Mouse (Mus musculus): Measurements from ENCODE around the gene Pik3cd. TPM values are rescaled to one million over a fixed set of nuclear protein-coding genes. Genes with fewer than 3 reads are reported as not detected.

The Pik3cd gene
- polyA plus RNA-seq, 1 experiment, result 106 TPM

DNA sequence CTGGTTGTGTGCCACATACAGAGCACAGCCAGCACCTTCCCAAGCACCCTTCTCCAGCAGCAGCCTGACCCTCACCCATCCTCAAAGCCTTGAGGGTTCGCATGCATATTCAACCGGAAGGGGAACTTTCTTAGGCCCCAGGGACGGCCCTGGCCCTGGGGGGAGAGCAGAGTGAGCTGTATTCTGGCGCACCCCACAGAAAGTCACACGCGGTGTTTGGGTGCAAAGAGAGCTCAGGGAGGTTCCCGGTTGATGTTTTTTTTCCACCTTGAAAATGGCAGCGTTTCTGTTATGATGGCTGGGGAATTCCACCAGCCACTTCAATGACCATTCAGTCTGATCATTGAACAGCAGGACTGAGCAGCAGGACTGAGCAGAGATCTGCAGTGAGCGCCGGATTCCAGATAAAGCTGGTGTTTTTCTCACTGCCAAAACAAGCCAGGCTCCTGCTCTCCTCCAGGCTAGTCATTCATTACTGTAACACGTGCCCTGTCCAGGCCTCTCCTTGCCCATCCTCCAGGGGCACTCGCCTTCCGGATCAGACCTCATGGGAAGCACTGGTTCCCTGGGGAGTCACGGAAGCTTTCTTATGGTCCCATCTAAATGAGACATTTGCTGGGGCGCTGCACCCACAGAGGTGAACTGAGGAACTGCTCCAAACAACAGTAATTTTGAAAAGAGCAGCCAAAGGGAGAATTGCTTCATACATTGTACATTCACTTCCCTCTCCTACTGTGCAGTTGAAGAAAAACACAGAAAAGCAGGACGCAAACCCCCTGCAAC, 6.0 kb downstream of the Pik3cd start:
- TF ChIP-seq POLR2A (IDR thresholded peaks at IDR 0.05; ENCODE audit: control insufficient read depth, extremely low read depth, insufficient read depth, low read length, poor library complexity) (no peak), CTCF (IDR thresholded peaks at IDR 0.05; ENCODE audit: borderline replicate concordance, control insufficient read depth, extremely low read depth, insufficient read depth, low read length, poor library complexity) (no peak)
- Histone ChIP-seq H3K36me3 (ENCODE audit: control insufficient read depth, insufficient read depth, low read length) (no peaks in the 10 kb centered on the region), H3K27me3 (ENCODE audit: control insufficient read depth, insufficient read depth, low read length) (no peaks in the 10 kb centered on the region), H3K4me1 (replicated peaks; ENCODE audit: control insufficient read depth, insufficient read depth, low read length) (peaks cover 37% of the 10 kb centered on the region), H3K4me3 (ENCODE audit: control insufficient read depth, insufficient read depth, low read length) (peak overlapping the region; percentile 40), H3K27ac (ENCODE audit: control insufficient read depth, insufficient read depth, low read length) (peak overlapping the region; percentile 71)
- WGBS, result 9% methylated on average over 16 of the region's 16 CpGs
- DNase-seq, result peak; percentile 32

DNA sequence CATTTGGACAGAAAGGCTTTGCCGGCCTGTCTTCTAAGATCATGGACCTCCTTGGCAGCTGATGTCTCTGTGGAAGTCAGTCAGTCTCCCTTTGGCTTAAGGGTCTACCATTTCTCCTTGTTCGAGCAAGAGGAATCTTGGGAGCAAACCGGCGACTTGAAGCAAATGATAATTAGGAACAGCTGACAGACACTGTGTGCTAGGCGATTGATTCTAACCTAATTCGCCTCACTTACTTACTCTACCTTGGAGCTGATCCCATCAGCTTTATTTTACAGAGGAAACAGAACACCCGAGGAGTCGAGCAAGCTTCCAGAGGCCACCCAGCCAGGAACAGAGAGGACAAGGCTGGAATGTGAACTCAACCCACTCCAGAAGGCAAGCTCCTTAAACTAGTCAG, 11.0 kb downstream of the Pik3cd start:
- 94% methylated on average over 8 of the region's 8 CpGs for WGBS
- Histone ChIP-seq H3K27ac (ENCODE audit: control insufficient read depth, insufficient read depth, low read length) (no peak overlapping the region), H3K4me1 (replicated peaks; ENCODE audit: control insufficient read depth, insufficient read depth, low read length) (peaks cover 25% of the 10 kb centered on the region), H3K4me3 (ENCODE audit: control insufficient read depth, insufficient read depth, low read length) (no peak overlapping the region), H3K27me3 (ENCODE audit: control insufficient read depth, insufficient read depth, low read length) (no peaks in the 10 kb centered on the region), H3K36me3 (ENCODE audit: control insufficient read depth, insufficient read depth, low read length) (peaks cover 4% of the 10 kb centered on the region; the same call in 1 of the 2 replicates)
- DNase-seq, result no peak
- TF ChIP-seq POLR2A (IDR thresholded peaks at IDR 0.05; ENCODE audit: control insufficient read depth, extremely low read depth, insufficient read depth, low read length, poor library complexity), result no peak
- TF ChIP-seq CTCF (IDR thresholded peaks at IDR 0.05; ENCODE audit: borderline replicate concordance, control insufficient read depth, extremely low read depth, insufficient read depth, low read length, poor library complexity), result no peak

DNA sequence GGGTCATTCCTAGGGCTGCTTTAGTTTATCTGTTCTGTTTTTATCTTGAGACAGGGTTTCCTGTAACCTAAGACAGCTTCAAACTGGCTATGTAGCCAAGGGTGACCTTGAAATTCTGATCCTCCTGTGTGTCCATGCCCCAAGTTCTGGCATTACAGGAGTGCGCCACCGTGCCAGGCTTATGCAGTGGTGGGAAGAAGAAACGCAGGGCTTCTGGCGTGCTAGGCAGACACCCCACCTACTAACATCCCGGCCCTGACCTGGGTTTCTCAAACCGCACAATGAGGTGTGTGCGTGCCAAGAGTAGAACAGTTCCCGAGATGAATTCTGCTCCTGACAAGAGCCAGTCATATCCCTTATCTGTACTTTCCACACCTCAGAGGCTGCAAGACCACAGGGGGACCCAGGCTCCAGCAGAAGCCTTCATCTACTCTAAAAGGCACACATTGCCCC, 11.5 kb downstream of the Pik3cd start:
- DNase-seq, result no peak
- peaks cover 4% of the 10 kb centered on the region; the same call in 1 of the 2 replicates for H3K36me3 ChIP-seq (ENCODE audit: control insufficient read depth, insufficient read depth, low read length)
- 85% methylated on average over 8 of the region's 8 CpGs for WGBS
- H3K27ac ChIP-seq (ENCODE audit: control insufficient read depth, insufficient read depth, low read length), result no peak overlapping the region
- no peak for TF ChIP-seq CTCF (IDR thresholded peaks at IDR 0.05; ENCODE audit: borderline replicate concordance, control insufficient read depth, extremely low read depth, insufficient read depth, low read length, poor library complexity)
- TF ChIP-seq POLR2A (IDR thresholded peaks at IDR 0.05; ENCODE audit: control insufficient read depth, extremely low read depth, insufficient read depth, low read length, poor library complexity), result no peak
- H3K27me3 ChIP-seq (ENCODE audit: control insufficient read depth, insufficient read depth, low read length), result no peaks in the 10 kb centered on the region
- H3K4me1 ChIP-seq (replicated peaks; ENCODE audit: control insufficient read depth, insufficient read depth, low read length), result peaks cover 20% of the 10 kb centered on the region
- H3K4me3 ChIP-seq (ENCODE audit: control insufficient read depth, insufficient read depth, low read length), result no peak overlapping the region

DNA sequence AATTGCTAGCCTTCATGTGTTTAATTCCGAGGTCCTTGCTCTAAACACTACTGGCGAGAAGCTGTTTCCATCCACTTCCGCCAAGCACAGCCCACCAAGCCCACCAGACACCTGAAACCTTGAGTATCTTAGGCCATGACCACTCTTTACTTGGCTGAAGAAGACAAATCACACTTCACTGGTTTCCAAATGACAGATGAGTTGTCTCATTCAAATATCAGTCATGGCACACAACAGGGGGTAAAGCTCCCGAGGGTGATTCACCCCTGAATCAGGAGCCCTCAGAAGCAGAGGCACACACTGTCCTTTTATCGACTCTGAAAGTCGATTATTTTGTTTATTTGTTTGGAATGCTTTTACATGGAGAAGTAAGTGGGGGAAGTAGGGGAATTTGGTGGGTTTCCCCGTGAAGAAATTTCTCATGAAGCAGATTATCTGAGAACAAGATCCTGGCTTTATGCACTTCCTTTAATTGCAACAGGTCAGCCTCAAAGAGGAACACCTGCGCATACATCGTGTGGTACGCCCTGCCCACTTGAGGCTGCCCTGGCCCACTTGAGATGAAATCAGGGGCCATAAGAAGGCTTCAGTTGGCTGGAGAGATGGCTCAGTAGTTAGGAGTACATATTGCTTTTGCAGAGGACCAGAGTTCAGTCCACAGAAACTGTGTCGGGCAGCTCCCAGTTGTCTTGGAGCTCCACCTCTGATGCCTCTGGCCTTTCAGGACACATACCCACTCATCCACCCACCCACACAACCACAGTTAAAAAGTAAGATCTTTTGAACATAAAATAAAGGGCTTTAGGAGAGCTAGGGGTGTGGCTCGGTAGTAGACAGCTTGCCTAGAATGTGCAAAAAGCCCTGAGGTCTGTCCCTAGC, 12.3 kb downstream of the Pik3cd start:
- WGBS, result 67% methylated on average over 12 of the region's 12 CpGs
- no peak for DNase-seq
- H3K27me3 ChIP-seq (ENCODE audit: control insufficient read depth, insufficient read depth, low read length), result no peaks in the 10 kb centered on the region
- TF ChIP-seq CTCF (IDR thresholded peaks at IDR 0.05; ENCODE audit: borderline replicate concordance, control insufficient read depth, extremely low read depth, insufficient read depth, low read length, poor library complexity) (no peak), POLR2A (IDR thresholded peaks at IDR 0.05; ENCODE audit: control insufficient read depth, extremely low read depth, insufficient read depth, low read length, poor library complexity) (no peak)
- H3K36me3 ChIP-seq (ENCODE audit: control insufficient read depth, insufficient read depth, low read length), result peaks cover 4% of the 10 kb centered on the region; the same call in 1 of the 2 replicates
- no peak overlapping the region for H3K4me3 ChIP-seq (ENCODE audit: control insufficient read depth, insufficient read depth, low read length)
- H3K27ac ChIP-seq (ENCODE audit: control insufficient read depth, insufficient read depth, low read length), result no peak overlapping the region
- H3K4me1 ChIP-seq (replicated peaks; ENCODE audit: control insufficient read depth, insufficient read depth, low read length), result peaks cover 16% of the 10 kb centered on the region

DNA sequence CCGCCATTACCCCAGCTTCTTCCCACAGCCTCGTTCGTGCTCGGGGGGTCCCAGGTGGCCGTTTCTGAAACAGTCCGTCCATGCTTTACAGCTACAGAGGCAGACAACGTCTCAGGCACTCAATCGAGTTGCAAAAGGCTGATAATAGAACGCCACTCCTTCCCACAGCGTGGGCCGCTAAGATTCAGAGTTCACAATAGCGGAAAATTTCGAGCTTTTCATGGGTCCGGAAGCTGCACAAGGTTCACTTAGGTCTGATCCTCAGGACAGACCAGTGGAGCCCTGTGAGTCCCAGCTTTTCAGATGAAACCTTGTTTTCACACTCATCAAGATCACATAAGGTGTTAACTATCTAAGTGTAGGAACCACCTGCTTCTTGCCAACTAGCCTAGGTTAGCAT, 13.5 kb downstream of the Pik3cd start:
- DNase-seq, result no peak

More for the DNA sequence above, 13.5 kb downstream of the Pik3cd start:
- H3K36me3 ChIP-seq (ENCODE audit: control insufficient read depth, insufficient read depth, low read length), result peaks cover 4% of the 10 kb centered on the region; the same call in 1 of the 2 replicates
- 95% methylated on average over 14 of the region's 14 CpGs for WGBS
- H3K27me3 ChIP-seq (ENCODE audit: control insufficient read depth, insufficient read depth, low read length), result no peaks in the 10 kb centered on the region
- H3K4me1 ChIP-seq (replicated peaks; ENCODE audit: control insufficient read depth, insufficient read depth, low read length), result peaks cover 16% of the 10 kb centered on the region
- H3K4me3 ChIP-seq (ENCODE audit: control insufficient read depth, insufficient read depth, low read length), result no peak overlapping the region
- TF ChIP-seq CTCF (IDR thresholded peaks at IDR 0.05; ENCODE audit: borderline replicate concordance, control insufficient read depth, extremely low read depth, insufficient read depth, low read length, poor library complexity) (no peak), POLR2A (IDR thresholded peaks at IDR 0.05; ENCODE audit: control insufficient read depth, extremely low read depth, insufficient read depth, low read length, poor library complexity) (no peak)
- no peak overlapping the region for H3K27ac ChIP-seq (ENCODE audit: control insufficient read depth, insufficient read depth, low read length)

Measured in thymus, adult 2 months (tissue).